Mouse (Mus musculus) inflammation-experienced regulatory T-cells, adult 6 months (primary cell): Measurements from ENCODE around the gene Arsb. TPM values are rescaled to one million over a fixed set of nuclear protein-coding genes. Genes with fewer than 3 reads are reported as not detected.

Experiments
- ATAC-seq: one replicate; pipeline ENCODE4 v1.8.0; 2017
- polyA plus RNA-seq, 3 experiments: library from polyadenylated mRNA; unstranded; fragments of 100-300 nt; shearing (Covaris generic); gene quantifications; one replicate each; pipeline ENCODE4 v1.2.1; 2017

Gene Arsb
- polyA plus RNA-seq, 3 experiments from 2014 or later, result 6.2 to 26.1 (median 9.5) TPM

DNA sequence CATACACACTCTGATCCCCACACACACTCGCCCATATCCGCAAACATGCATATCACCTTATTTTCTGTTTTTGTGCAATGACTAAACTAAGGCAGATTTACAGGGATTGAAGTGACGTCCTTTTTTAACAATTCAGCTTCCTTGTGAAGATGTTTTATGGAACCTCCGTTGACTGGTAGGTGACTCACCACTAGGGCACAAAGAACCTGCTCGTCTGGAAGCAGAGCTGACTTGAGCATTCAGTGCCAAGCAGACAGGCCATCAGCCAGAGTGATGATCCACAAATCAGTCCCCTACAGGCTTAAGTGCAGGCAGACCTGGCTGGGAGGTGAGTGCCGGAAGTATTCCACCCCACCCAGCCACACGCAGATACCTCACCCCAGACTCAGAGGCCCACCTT, 120.7 kb downstream of the Arsb start:
- no peak for ATAC-seq

DNA sequence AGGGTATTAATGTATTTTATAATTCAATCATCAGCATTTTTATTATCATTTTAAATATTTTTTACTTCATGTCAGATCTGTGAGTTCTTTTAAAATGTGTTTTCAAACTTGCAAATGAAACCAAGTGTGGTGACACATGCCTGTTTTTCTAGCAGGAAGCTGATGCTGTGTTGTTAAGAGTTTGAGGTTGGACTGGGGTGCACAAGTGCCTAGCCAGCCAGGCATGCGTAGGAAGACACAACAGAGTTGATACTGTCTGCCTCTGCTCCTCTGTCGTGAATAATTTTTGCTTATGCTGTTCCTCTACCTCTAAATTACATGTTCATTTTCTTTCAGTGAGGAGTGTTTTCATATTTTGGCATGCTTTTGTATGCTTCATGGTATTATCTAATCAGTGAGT, 122.7 kb downstream of the Arsb start:
- ATAC-seq, result peak; percentile 82

DNA sequence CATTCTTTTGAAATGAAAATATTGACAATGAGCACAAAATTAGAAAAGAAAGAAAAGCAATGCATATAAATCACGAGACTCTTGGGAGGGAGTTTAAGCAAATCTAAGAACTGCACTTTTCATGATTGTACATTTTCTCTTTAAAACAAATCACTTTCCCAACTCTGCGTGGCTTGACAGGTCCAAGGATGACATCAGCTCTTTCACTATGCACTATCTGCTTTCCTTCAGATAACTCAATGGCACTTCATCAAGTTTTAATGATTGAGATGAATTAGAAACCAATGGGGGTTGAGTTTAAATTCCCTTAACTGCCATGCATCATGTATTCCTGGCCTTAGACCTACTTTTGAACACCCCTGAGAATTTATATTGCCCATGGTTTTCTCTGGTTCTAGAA, 124.0 kb downstream of the Arsb start:
- ATAC-seq, result no peak

DNA sequence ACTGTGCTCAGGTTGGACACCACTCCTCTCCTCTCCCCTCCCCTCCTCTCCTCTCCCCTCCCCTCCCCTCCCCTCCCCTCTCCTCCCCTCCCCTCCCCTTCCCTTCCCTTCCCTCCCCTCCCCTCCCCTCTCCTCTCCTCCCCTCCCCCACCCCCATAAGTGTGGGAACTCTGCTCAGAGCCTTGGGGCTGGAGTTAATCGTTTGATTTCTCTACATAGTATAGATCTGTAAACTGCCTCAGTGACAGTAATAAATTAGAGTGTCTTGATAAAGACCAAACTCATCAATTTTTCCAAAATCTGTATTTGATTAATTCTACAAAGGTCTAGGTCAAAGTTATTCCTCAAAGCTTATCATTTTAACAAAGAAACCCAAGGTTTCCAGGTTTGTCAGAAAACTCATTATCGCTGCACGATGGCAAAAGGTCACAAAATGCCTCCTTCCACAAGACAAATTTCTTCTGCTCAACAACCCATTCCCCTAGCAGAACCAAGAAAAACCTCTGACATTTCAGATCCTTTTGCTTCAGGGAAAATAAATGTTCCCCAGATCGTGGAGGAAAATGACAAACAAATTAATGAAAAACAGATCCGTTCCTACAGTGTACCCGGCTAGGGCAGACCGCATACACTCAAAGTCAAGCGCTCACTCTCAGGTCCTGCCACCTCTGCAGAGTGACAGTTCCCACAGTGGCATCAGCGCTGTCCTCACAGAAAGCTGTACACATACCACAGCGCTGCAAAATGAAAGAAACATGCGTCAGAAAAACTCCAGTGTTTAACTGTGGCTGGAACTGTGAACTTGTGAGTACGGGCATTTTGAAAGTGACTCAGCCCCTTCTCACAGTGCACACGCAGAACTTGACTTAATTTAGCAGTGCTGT, 126.8 kb downstream of the Arsb start:
- ATAC-seq, result peak; percentile 67

DNA sequence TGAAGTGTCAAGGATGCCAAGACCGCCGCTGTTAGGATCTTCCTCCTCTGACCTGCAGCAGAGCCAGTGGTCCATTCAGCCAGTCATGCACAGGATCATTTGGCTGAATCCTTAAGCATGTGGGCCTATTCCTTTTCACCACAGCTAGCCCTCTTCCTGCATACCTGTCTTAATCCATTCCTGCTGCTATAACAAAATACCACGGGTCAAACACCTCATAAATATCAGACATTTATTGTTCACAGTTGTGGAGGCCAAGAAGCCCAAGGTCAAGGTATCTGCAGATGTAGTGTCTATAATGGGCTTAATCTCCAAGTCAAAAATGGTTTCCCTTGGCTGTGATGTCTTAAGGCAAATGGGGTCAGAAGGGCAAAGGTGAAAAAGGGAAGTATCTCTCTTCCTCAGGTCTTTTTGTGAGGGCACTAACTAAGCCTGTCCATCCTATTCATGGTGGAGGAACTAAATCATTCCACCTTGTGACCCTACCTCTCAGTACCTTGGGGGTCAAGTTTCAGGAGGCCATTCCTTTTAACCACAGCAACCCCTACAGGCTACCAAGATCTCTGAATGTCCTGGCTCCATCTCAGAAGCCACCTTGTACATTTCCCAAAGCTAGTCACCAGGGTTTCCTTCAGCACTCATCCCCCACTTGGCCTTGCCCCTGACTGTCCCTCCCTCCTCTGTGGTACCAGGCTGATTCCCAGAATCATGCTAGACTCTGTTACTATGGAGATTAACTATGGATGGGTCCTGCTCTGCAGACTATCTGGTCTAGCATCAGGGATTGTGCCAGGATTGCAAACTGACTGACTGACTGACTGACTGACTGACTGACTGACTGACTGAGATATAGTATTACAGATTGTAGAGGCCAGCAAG, 128.2 kb downstream of the Arsb start:
- ATAC-seq, result no peak

DNA sequence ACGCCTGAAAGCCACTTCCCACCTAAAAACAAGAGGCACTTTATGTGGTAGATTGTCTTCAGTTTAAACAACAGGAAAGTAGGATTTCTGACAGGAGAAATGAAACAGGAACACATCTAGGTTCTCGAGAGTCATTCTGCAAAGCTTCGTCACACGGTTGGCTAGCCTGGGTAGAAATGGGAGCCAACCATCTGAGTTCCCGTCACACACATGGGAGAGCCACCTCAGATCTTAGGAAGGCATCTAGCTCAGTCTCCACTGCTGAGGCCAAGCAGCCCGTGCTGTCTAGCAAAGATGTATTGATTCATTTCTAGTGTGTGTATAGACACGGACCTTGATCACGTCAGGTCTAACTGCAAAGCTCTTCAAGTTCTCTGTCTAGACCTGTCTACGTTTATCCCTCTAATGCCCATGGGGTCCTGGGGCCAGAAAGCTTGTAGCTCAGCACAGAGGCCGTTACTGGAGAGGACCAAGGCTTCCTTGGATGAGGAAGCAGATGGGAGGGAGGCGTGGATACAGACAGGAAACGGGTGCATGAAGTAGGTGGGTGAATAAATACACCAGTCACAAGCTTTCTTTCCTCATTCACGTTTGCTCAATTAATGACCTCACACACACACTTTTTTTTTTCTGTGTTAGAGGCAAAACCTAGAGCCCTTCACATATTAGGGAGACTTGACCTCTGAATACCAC, 129.7 kb downstream of the Arsb start:
- ATAC-seq, result no peak

DNA sequence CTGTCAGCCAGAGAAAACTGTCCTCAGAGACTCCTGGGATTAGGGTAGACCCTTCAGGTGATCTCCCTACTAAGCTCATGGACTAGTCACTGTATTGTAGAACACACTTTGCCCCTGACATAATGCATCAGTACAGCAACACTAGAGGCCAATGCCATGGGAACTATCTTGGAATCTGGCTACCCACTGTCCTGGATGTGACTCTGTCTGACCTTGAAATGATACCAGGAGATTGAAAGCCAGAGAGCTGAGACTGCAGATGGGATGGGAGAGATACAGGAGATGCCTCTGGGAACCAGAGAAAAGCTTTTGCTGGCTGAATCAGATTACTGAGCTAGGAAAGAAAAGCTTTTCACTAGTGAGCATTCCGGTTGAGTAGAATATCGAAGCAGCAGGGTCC, 130.7 kb downstream of the Arsb start:
- ATAC-seq, result no peak

DNA sequence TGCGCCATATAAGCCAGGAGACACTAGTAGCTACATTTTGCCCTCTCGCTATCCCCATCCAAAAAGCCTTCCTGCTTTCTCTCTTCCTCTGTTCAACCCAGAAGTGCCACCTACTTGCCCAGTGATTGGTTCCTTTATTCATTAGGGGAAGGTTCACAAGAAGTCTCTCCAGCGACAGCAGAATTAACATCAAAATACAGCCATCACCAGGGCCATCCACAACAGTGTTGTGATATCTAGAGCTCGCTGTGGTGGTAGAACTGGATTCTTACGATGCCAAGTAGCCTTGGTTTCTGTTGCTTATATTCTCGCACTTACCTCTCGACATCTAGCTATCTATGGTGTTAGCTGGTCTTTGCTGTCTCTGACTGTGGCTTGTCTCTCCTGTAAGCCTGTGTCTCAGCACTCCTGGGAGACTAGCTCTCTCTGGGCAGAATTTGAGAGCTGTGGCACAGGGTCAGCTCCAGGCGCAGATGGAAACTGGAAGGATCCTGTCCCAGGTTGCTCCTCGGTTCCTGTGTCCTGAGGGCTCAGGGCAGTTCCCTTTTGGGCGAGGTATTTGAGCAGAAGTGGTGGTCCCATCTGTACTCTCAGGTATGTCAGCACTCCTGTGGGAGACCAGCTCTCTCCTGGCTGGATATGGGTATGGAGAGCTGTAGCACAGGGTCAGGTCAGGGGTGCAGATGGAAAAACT, 135.3 kb downstream of the Arsb start:
- ATAC-seq, result no peak

DNA sequence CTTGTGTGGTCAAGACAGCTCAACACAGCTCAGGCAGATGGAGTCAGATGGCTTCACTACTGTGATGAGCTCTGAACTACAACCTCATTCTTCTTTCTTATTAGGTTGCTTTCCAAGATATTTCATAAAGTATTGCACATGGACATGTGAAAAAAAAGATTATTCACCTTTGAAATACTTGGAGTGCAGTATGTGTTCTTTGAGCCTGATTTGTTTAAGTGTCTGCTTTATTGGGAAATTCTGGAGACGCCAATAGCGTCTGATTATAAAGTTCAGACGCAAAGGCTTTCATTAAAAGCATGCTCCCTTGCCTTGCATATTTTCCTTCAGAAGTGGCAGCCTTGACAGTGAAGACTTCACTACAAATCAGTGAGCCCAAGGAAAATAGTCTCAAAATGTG, 136.5 kb downstream of the Arsb start:
- no peak for ATAC-seq

DNA sequence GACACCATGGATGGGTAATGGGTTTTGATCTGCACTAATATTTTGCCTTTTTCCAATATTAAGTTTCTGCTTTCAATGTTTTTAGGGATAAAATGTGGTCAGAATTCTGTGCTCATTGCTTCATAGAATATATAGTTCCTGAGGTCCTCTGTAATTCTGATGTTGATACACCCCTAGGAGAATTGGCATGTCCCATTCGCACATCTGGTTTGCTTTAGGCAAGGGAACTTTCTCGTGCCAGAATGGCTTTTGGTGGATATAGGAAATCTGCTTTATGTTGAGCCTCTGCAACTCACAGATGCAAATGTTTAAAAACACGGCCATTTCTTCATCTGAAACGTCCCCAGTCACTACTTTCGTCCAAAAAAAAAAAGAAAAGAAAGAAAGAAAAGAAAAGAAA, 138.4 kb downstream of the Arsb start:
- no peak for ATAC-seq

DNA sequence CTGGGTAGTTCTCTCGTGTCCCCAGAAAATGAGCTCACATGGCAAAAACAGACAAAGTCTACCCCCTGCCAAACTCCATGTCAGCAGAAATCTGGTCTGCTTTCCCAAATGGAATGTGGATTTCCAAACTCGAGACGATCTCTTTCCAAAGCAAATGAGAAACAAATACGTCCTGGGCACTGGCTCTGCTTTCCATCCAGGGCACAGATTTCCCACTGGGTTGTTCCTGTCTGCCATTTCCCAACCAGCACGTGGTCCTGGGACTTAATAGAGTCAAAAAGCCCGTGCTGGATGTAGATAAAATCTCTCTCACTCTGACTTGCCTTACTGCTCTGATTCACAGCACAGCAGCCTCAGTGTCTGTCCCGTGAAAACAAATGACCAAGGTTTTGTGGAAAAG, 139.6 kb downstream of the Arsb start:
- no peak for ATAC-seq

DNA sequence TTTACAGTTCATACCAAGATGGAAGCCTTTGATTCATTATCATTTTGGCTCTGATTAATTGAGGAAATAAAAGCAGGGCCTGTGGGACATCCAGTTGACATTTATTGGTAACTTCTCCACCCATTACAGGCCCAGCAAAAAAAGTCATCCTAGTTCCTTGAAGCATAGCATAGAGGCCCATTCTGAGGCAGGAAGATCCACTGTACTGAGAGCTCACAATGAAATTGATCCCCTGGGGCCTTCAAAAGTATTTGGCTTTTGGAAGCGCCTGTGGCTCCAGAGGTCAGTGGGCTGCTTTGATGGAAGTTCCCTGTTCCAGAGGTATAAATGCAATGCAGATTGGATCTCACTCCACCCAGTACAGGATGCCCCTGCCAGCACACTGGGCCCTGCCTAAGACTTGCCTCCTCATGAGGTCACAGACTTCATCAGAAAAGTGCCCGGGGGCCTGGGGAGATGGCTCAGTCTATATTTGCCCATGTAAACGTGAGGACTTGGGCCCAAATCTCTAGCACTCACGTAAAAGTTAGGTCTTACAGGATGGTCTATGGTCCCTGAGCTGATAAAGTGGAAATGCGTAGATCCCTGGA, 141.0 kb downstream of the Arsb start:
- no peak for ATAC-seq

DNA sequence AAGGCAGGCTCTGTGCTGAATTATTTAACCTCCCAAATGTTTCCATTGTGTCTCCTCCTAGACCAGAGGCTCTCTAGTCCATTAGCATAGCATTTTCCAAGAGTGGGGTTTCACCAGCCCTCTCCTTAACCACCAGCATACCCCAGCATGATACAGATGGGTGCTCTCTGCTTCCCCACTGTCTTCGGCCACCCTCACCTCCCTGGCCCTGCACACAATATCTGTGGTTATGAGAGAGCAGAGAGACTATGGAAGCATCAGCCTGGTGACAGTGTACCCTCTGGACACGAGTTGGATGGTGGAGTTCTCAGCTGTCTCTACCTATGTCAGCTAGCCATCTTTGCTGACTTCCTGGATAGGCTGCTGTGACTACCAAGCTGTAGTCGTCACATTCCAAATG, 142.8 kb downstream of the Arsb start:
- ATAC-seq, result no peak

DNA sequence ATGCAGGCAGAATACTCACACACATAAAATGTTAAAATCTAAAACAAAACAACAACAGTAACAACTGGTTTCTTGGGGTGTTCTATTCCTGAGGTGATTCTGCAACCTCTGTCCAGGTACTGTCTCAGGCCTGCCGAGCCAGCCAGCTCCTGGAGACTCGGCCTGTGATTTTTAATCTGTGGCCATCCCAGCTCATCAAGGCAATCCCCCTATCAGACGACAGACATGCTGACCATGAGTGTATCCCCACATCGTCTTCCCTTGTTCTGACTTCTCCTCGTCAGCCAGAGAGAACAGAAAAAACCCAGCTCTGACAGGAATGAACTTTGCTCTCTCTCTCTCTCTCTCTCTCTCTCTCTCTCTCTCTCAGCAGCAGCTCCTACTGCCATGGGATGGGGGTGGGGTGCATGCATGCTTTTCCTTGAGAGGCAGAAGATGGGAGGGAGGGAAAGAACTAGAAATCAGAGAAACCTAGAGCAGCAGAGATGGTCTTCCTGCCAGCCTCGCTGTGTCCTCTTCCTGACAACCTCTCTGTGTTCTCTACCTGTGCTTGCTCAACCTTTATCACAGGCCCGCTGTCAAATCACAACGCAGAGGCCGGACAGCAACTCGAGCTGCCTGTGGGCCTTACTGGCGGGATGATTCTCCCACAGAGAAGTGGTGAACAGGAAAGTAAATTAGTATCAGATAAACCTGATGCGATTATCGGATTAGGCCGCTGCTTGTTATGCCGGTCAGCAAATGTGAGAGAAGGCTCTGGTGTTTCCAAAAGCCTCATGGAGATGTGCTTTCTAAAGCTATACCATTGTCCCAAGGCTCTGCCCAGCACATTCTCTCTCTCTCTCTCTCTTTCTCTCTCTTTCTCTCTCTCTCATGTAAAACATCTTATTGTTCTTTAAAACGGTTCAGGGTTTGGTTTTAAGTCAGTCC, 144.5 kb downstream of the Arsb start:
- ATAC-seq, result no peak

DNA sequence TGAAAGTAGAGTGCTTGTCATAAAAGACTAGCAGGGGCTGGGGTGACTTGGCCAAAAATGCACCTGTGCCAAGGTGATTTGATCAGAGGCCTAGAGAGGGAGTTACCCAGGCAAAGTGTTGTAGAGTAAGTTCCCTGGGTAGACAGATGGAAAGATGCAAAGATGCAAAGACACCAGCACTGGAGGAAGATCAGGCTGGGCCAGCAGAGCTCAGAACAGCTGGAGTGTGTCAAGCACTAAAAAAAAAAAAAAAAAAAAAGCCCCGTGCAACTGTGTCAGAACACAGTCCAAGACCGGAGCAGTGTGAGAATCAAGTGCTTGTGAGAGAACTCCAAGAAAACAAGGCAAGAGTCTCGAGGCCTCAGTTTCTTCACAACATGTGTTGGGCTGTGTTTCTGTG, 148.1 kb downstream of the Arsb start:
- ATAC-seq, result no peak

DNA sequence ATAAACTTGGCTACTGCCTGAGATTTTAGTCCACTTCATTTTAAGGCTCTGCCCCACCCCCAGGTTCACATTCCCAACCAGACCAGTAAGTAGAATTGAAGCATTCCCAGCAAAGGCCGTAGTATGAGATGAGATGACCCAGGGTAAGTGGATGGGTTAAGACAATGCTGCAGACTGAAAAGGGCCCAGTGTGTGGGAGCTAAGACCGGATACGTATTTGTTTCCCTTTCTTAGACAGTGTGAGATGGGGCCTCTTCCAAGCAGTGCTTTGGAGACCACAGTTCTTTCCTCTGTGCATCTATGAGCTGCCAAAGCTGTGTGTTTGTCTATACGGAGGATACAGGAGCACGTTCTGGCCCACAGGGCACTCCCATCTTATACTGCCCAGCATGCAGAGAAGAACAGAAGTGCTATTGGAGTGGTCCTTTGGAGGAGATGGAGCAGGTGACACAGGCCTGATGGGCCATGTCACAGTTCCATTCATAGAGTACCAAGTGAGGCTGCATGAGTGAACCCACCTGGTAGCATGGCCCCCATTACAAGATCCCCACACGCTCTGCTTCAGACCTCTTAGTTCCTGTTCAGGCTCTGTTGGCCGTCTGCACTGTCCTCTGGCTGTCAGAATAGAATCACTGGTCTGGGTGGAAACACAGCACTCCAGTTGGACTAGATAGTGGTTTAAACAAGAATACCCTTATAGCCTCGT, 148.8 kb downstream of the Arsb start:
- no peak for ATAC-seq

DNA sequence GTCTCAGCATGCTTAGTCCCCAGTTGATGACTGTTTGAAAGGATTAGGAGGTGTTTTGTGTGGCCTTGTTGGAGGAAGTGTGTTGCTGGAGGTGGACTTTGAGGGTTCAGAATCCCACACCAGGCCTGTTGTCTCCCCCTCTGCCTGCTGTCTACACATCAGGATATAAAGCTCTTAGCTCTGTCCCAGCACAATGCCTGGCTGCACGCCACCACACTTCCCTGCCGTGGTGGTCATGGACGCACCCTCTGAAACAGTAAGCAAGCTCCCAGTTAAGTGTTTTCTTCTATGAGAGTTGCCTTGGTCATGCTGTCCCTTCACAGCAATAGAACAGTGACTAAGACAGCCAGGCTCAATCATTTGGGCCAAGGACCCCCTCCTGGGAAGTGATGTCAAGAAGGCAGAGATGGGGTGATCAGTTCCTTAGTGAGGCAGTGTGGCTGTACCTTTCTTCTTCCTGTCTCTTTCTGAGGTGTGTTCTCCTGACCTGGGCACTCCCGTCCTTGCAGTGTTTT, 149.4 kb downstream of the Arsb start:
- ATAC-seq, result no peak

DNA sequence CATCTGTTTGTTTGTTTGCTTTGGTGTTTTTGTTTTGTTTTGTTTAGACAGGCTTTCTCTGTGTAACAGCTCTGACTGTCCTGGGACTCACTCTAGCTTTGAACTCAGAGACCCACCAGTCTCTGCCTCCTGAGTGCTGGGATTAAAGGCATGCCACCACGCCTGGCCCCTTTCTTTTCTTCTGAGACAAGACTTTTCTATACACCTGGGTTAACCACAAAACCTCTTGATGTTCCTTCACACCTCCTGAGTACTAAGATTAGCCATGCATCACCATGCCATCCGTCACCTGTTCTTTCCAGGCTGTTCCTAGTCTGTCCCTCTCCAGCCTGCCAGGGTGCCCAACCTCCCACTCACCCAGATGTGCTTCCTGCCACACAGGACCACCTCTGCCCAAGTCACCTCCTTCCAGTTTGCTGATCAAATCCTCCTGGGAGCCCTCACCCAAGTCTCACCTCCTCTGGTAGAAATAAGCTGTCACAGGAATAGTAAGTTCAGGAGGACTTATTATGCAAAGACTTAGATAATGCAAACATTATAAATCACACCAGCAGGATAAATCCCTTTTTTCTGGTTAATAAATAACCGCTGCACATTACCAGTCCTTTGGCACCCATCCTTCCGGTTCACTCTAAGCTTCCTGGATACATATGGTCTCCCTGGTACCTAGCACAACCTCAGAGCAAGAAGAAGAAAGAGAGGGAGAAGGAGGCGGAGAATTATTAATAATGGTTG, 150.6 kb downstream of the Arsb start:
- no peak for ATAC-seq

DNA sequence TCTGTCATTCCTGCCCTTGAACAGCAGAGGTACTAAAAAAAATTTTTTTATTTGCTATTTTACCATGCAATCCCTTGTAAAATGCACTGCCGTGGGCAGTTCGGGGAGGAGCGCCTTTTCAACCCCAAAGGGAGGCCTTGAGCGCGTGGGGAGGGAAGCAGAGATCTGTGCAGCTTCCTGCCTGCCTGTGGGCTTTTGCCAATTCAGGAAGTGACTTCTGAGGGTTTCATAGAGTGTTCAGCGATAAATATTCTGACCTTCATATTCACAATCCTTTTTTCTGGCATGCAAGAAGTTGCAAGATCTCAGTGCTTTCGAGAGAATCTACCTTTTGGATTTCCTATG, 151.1 kb downstream of the Arsb start:
- peak; percentile 69 for ATAC-seq
